Mouse (Mus musculus) adrenal gland, adult 18-20 months (tissue): Measurements from ENCODE around the gene Nxnl2. TPM values are rescaled to one million over a fixed set of nuclear protein-coding genes. Genes with fewer than 3 reads are reported as not detected.

Experiments used
- microRNA-seq, 2 experiments: library from miRNA; unstranded; fragments of <30 nt; microRNA quantifications; one replicate each; pipeline ENCODE4 v1.2.0; 2021; ENCODE audit warnings: borderline number of aligned reads in 2 of 2
- total RNA-seq, 2 experiments: library from RNA; stranded (reverse); gene quantifications; 1 replicate in 1 of 2; 2 replicates in 1 of 2; pipeline ENCODE4 v1.2.3; 2021

Gene Nxnl2
- total RNA-seq, 2 experiments from 2014 or later, result 0.27 to 0.67 TPM

Small RNA genes within 50 kb of the gene (microRNA-seq; reads per million reads assigned to microRNA genes)
- 0 reads per million in 2 experiments for gene Gm44341

Other genes starting within 250 kb of the Nxnl2 start
- gene Spin1, start 70.1 kb upstream of the Nxnl2 start, total RNA-seq, result 10 to 100 TPM; 69.1 to 70.2 TPM
- 10 to 100 TPM in 1 of 2 experiments, 1 to 10 TPM in 1; 9.7 to 14.1 TPM for gene S1pr3, start 237.6 kb downstream of the Nxnl2 start, total RNA-seq